Mouse (Mus musculus) forebrain, embryonic 15.5 days (tissue): ENCODE measurements around the gene Arhgef3. TPM values are rescaled to one million over a fixed set of nuclear protein-coding genes. Genes with fewer than 3 reads are reported as not detected.

ENCODE experiments used
- ATAC-seq: fragments of 200-750 bp; cut with Nextera tagmentation; replicated peaks from 2 replicates; pipeline ENCODE4 v1.8.0; 2017; ENCODE audit warnings: mild to moderate bottlenecking, moderate TSS enrichment, moderate library complexity
- H3K27ac ChIP-seq: fragments of 300-500 bp; sonication (generic); replicated peaks from 2 replicates; pipeline ENCODE4 v1.5.1; 2015; ENCODE audit warnings: mild to moderate bottlenecking, inconsistent platforms
- H3K27me3 ChIP-seq: fragments of 300-500 bp; sonication (generic); 2 replicates; pipeline ENCODE4 v1.6.1; 2015; ENCODE audit warnings: inconsistent platforms
- H3K36me3 ChIP-seq: fragments of 300-500 bp; sonication (generic); 2 replicates; pipeline ENCODE4 v1.6.1; 2015; ENCODE audit warnings: mild to moderate bottlenecking, inconsistent platforms
- H3K4me1 ChIP-seq: fragments of 300-500 bp; sonication (generic); 2 replicates; pipeline ENCODE4 v1.6.1; 2015; ENCODE audit warnings: inconsistent platforms
- H3K4me2 ChIP-seq: fragments of 300-500 bp; sonication (generic); replicated peaks from 2 replicates; pipeline ENCODE4 v1.6.1; 2015; ENCODE audit warnings: mild to moderate bottlenecking, inconsistent platforms
- H3K4me3 ChIP-seq: fragments of 300-500 bp; sonication (generic); 2 replicates; pipeline ENCODE4 v1.5.1; 2015; ENCODE audit warnings: mild to moderate bottlenecking, inconsistent platforms
- H3K9ac ChIP-seq: fragments of 300-500 bp; sonication (generic); replicated peaks from 2 replicates; pipeline ENCODE4 v1.6.1; 2015; ENCODE audit warnings: mild to moderate bottlenecking, inconsistent platforms
- H3K9me3 ChIP-seq: fragments of 300-500 bp; sonication (generic); 2 replicates; pipeline ENCODE4 v1.6.1; 2016; ENCODE audit warnings: inconsistent platforms
- WGBS: fragments of 180-500 bp; shearing (Covaris S2); methylation state at CpG from one replicate; pipeline ENCODE4 v1.1.7; 2015; ENCODE audit warnings: mixed read lengths; 5-methylcytosine and 5-hydroxymethylcytosine counted together
- polyA plus RNA-seq: library from polyadenylated mRNA; unstranded; fragments of >200 nt; fragmentation: Nextera tagmentation; extraction: Ambion mirVana; gene quantifications from 2 replicates; pipeline ENCODE4 v1.2.1, GENCODE M21; 2015

Arhgef3 gene
- polyA plus RNA-seq, 1 experiment from 2014 or later = 4.9 TPM

DNA sequence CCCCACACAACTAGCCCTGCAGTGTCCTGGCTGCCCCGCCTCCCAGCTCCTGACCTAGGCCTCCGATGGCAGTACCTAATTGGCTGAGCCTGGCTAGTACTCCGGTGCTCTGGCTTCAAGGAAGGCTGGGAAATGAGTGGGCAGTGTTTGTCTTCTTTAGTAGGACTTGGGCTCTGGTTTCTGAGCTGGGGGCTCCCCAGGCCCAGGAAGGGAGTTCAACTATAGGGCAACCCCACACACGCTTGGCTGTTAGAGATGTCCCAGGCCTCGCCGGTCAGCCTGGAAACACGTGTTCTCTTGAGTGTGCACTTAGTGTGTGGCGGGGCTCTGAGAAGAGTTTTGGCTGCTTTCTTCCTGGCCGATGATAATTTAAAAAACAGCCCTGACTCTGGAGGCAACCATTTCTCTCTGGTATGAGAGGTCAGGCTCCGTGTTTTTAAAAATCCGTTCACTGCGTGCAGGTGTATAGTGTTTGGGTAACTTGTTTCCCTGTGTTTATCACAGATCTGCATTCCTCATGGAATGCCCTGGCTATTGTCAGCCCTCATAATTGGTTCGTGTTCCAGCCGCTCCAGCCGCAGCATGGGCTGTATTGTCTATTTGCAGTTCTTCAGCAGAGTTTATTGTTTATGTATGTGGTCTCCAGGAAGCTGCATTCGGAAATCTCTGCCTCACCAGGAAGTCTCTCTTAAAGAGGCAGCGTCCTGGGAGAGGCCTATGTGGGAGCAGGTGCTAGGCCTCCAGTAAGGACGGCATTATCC, 115.7 kb downstream of the Arhgef3 start:
- Histone ChIP-seq H3K4me2 (no peak overlapping the region), H3K36me3 (no peaks in the 10 kb centered on the region), H3K27me3 (no peaks in the 10 kb centered on the region), H3K9me3 (no peaks in the 10 kb centered on the region), H3K27ac (no peak overlapping the region), H3K4me1 (peaks cover 9% of the 10 kb centered on the region; the same call in 1 of the 2 replicates), H3K4me3 (no peak overlapping the region), H3K9ac (no peak overlapping the region)
- WGBS = 30% methylated on average over 18 of the region's 18 CpGs
- no peak for ATAC-seq

DNA sequence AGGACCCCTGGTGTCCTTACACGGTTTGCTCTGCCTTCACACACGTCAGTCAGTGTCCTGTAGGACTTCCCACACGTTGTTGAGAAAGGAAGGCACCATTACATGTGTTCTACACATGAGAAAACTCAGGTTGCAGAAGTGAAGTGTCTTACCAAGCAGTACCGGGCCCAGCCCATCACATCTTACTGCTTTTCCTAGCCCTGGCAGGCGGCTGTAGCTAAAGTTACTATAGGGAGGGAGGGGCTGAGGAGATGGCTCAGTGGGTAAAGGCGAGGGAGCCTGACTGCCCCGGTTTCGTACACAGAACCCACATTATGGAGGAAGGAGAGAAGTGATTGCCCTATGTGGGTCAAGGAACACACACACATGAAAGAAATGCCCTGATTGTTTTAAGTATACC, 116.8 kb downstream of the Arhgef3 start:
- H3K9ac ChIP-seq = no peak overlapping the region
- no peak for ATAC-seq
- no peaks in the 10 kb centered on the region for H3K9me3 ChIP-seq
- H3K27ac ChIP-seq = no peak overlapping the region
- no peaks in the 10 kb centered on the region for H3K27me3 ChIP-seq
- 87% methylated on average over 8 of the region's 8 CpGs for WGBS
- H3K4me1 ChIP-seq = peaks cover 9% of the 10 kb centered on the region; the same call in 1 of the 2 replicates
- H3K4me2 ChIP-seq = no peak overlapping the region
- no peaks in the 10 kb centered on the region for H3K36me3 ChIP-seq
- no peak overlapping the region for H3K4me3 ChIP-seq

DNA sequence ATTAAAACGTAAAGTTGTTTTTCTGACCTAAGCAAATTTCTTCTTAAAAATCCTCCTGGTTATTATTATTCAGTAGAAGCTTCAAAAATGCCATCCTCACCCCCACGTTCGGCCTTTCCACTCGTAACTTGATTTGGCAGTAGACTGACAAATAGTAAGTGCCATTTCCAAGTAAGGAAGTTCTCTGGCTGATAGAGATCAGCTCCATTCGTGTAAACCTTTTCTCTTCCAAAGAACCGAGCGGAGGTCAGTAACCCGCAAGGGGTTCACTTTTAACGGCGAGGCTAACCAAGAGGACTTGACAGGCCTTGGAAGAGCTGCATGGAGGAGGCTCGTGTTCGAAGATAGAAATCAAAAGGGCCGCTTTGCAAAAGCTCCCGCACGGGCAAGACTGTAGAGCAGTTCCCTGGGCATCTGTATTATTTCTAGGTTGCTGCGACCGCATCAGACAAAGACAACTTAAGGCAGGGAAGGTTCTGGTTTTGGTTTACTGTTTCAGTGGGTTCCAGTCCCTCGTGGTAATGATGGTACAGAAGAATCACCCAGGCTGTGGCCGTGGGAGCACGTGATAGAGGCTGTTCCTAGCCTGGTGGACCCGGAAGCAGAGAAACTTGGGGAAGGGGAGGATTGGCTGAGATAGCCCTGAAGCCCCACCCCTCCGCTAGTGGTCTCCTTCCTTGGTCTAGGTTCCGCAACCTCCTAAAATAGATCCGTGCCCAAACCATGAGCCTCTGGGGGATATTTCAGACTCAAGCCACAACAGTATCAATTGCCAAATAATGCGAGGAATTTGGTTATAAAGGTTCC, 117.5 kb downstream of the Arhgef3 start:
- Histone ChIP-seq H3K27me3 (no peaks in the 10 kb centered on the region), H3K27ac (no peak overlapping the region), H3K9me3 (no peaks in the 10 kb centered on the region), H3K4me2 (no peak overlapping the region), H3K36me3 (no peaks in the 10 kb centered on the region), H3K4me1 (peaks cover 9% of the 10 kb centered on the region; the same call in 1 of the 2 replicates), H3K9ac (no peak overlapping the region), H3K4me3 (no peak overlapping the region)
- no peak for ATAC-seq
- WGBS = 91% methylated on average over 25 of the region's 25 CpGs

DNA sequence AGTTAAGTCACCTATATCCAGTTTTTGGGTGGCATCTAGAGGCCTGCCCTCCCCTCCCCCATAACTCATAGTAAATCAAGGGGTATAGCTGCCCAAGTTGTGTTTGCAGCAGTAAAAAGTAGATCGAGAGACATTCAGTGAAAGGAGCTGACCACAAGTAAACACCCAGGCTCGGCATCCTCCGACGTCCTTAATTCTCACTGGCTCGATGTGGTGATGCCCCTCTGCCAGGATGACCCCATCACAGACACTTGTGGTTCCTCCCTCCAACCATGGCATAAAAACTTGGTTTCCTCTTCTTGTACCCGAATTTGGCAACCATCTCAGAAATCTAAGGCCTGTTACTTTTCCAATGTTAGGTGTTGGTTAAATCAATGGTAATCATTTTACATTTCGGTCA, 118.4 kb downstream of the Arhgef3 start:
- Histone ChIP-seq H3K9ac (no peak overlapping the region), H3K27me3 (no peaks in the 10 kb centered on the region), H3K4me2 (no peak overlapping the region), H3K4me1 (peaks cover 9% of the 10 kb centered on the region; the same call in 1 of the 2 replicates), H3K9me3 (no peaks in the 10 kb centered on the region), H3K4me3 (no peak overlapping the region), H3K36me3 (no peaks in the 10 kb centered on the region), H3K27ac (no peak overlapping the region)
- no peak for ATAC-seq
- 94% methylated on average over 7 of the region's 7 CpGs for WGBS

DNA sequence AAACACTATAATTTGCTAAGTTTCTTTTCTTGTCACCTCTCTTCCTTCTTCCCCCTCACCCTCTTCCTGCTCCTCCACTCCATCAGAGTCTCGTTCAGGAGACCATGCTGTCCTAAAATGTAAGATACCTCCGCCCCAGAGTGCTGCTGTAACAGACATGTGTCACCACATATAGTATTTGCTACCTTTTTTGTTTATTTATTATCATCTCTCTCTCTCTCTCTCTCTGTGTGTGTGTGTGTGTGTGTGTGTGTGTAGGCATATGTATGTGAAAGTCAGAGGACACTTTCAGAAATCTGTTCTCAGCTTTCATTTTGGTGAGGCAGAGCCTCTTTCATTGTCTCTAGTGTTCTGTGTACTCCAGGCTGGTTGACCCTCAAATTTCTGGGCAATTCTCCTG, 119.0 kb downstream of the Arhgef3 start:
- H3K4me1 ChIP-seq = peaks cover 9% of the 10 kb centered on the region; the same call in 1 of the 2 replicates
- no peak overlapping the region for H3K9ac ChIP-seq
- no peaks in the 10 kb centered on the region for H3K9me3 ChIP-seq
- no peak overlapping the region for H3K4me3 ChIP-seq
- no peak for ATAC-seq
- H3K27ac ChIP-seq = no peak overlapping the region
- 88% methylated on average over 2 of the region's 2 CpGs for whole genome bisulfite sequencing
- no peaks in the 10 kb centered on the region for H3K27me3 ChIP-seq
- no peak overlapping the region for H3K4me2 ChIP-seq
- no peaks in the 10 kb centered on the region for H3K36me3 ChIP-seq

DNA sequence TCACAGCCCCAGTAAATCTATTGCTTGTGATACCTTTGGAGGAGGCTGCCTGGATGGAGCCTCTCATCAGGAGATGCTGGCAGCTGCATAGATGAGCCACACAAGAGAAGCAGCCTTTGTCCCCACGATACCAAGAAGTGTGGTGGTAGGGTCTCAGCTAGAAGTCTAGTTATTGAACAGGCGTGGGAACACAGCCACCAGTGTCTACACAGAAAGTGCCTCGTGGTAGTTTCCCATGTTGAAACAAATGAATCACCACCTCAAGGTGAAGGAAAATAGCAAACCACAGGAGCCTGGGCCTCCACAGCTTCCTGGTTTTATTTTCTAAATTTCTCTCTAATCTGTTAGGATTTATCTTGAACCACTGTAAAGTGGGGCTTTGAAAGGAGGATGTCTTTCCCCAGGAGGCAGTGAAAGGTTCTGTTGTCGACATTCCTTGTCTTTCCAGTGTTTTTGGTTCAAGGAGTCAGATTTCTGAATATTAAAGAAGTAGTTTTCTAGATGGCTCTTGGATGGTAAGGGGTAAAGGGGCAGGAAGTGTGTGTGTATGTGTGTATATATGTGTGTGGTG, 119.7 kb downstream of the Arhgef3 start:
- H3K9ac ChIP-seq = no peak overlapping the region
- WGBS = 73% methylated on average over 4 of the region's 4 CpGs
- H3K4me3 ChIP-seq = no peak overlapping the region
- ATAC-seq = no peak
- peaks cover 9% of the 10 kb centered on the region; the same call in 1 of the 2 replicates for H3K4me1 ChIP-seq
- H3K9me3 ChIP-seq = no peaks in the 10 kb centered on the region
- H3K36me3 ChIP-seq = no peaks in the 10 kb centered on the region
- H3K27ac ChIP-seq = no peak overlapping the region
- no peak overlapping the region for H3K4me2 ChIP-seq
- H3K27me3 ChIP-seq = no peaks in the 10 kb centered on the region

DNA sequence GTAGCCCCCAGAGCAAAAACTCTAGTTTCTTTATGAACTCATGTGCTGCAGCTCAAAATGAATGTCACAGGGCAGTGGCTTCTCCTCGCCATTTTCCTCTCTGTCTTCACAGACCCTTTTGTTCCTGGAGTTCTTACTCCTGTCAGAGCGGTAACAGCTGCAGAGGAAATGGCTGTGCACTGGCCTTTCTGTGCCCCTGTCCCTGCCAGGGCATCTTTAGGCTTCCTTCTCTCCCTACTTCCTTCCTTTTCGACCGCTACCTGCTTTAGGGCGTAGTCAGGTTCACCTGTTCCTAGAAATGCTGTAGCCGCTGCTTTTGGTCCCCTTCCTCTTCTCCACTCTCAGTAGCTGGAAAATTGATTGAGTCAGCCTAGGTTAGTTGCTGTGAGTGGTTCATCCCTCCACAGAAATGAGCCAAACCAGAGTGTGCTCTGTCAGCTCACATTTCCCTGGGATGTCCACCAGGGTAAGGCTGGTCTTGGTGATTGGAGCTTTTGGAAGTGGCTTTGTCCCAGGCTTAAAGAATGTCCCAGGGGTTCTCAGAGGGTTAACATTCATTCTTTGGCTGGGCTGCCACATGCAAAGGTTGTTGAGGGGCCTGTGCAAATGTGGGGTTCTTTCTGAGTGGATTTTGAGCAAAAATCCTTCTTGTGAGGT, 121.3 kb downstream of the Arhgef3 start:
- H3K9me3 ChIP-seq = no peaks in the 10 kb centered on the region
- H3K27ac ChIP-seq = no peak overlapping the region
- H3K36me3 ChIP-seq = no peaks in the 10 kb centered on the region
- H3K4me2 ChIP-seq = no peak overlapping the region
- 77% methylated on average over 6 of the region's 6 CpGs for WGBS
- ATAC-seq = no peak
- no peaks in the 10 kb centered on the region for H3K4me1 ChIP-seq
- no peak overlapping the region for H3K9ac ChIP-seq
- no peaks in the 10 kb centered on the region for H3K27me3 ChIP-seq
- no peak overlapping the region for H3K4me3 ChIP-seq

DNA sequence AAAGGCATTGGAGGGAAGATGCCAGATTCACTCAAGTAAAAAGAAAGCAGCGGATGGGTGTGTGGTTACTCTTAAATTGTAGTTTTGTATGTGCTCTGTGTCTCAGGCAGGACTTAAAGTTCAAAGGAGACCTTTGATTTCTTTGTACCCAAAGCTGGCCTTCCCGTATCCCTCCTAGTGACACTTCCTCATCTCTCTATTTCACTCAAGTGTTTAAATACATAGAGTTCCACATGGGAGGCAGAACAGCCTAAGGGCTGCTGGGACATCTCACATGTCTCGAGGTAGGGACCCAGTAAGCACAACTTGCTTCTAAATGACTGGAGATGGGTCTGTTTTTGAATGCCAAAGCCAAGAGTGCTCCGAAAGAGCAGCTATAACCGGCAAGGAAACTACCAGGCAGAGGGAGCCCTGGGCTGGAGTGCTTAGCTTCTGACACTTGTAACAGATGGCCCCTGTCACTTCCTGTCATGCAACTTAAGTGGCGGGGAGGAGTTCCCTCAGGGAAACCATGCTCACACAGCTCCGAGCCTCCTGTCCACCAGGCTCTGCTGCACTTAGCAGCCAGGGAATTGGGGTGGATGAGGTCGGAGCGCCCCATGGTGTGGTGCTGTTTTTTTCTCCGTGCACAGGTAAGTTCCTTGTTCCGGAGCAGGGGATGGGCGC, 123.0 kb downstream of the Arhgef3 start:
- WGBS = 74% methylated on average over 12 of the region's 12 CpGs
- Histone ChIP-seq H3K4me2 (no peak overlapping the region), H3K9ac (no peak overlapping the region), H3K36me3 (no peaks in the 10 kb centered on the region), H3K27me3 (no peaks in the 10 kb centered on the region), H3K27ac (no peak overlapping the region), H3K4me3 (no peak overlapping the region), H3K4me1 (no peaks in the 10 kb centered on the region), H3K9me3 (no peaks in the 10 kb centered on the region)
- no peak for ATAC-seq

DNA sequence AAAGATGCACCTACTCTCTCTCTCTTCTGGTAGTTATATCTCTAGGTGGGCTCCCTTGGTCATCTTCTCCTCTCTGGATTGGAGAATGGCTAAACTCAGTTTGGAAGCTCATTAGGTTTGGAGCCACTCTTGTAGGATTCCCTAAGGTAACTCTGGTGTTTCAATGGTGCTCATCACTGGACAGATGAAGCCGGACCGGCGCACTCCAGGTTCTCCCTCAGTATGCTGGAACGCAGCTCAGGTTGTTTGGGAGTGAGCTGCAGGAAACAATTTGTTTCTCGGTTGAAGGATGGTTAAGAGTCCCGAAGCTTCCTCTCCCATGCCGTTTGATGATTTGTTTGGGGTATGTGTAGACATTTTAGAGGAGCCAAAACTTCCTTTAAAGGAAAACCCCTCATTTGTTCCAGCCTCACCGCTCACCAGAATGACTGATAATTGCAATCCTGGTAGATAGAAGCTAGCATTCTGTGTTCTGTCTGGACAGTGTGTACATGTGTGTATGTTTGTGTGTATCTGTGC, 124.0 kb downstream of the Arhgef3 start:
- no peak for ATAC-seq
- Histone ChIP-seq H3K27me3 (no peaks in the 10 kb centered on the region), H3K4me3 (no peak overlapping the region), H3K27ac (no peak overlapping the region), H3K9ac (no peak overlapping the region), H3K36me3 (no peaks in the 10 kb centered on the region), H3K4me1 (no peaks in the 10 kb centered on the region), H3K4me2 (no peak overlapping the region), H3K9me3 (no peaks in the 10 kb centered on the region)
- 91% methylated on average over 8 of the region's 8 CpGs for WGBS

DNA sequence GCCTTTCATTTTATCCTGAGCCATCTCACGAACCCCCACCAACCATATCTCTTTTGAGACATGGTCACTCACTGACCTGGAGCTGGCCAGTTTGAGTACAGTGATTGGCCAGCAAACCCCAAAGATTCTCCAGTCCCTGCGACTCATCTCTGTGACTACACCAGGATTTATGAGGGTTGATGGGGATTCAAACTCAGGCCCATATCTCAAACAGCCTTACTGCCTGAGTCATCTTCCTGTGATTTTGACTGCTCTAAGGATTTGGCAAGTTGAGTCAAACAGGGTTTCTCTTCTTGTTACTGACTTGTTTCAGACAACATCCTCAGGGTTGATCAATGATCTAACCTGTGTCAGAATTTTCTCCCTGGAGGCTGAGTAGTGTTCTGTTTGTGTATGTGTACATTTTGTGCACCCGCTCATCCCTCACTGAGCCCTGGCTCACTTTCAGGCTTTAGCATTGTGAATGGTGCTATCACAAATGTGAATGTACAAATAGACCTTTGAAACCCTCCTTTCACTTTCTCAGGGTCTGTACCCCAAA, 124.9 kb downstream of the Arhgef3 start:
- Histone ChIP-seq H3K9ac (no peak overlapping the region), H3K9me3 (no peaks in the 10 kb centered on the region), H3K4me2 (no peak overlapping the region), H3K4me1 (no peaks in the 10 kb centered on the region), H3K36me3 (no peaks in the 10 kb centered on the region), H3K27me3 (no peaks in the 10 kb centered on the region), H3K4me3 (no peak overlapping the region), H3K27ac (no peak overlapping the region)
- WGBS = 91% methylated on average over 3 of the region's 3 CpGs
- ATAC-seq = no peak

DNA sequence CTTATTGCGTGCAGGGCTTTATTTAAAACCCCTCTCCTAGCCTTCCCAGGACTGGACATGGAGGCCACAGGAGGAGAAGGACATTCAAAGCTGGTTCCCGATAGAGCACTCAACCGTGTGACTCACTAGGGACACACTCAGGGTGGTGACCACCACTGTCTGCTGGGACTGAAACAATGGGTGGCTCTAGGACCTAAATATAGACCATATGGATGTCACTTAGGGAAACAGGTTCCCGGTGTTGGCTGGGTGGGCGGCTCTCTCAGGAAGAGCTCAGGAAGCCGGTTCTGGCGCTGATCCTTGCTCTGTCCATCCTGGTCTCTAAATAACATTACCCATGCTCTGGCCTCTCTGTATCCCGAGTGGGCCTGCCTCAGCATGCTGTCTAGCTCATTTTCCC, 127.6 kb downstream of the Arhgef3 start:
- Histone ChIP-seq H3K27ac (no peak overlapping the region), H3K4me3 (no peak overlapping the region), H3K36me3 (no peaks in the 10 kb centered on the region), H3K4me2 (no peak overlapping the region), H3K4me1 (no peaks in the 10 kb centered on the region), H3K9ac (no peak overlapping the region), H3K27me3 (no peaks in the 10 kb centered on the region), H3K9me3 (no peaks in the 10 kb centered on the region)
- ATAC-seq = no peak
- 90% methylated on average over 8 of the region's 8 CpGs for WGBS
